Mouse (Mus musculus): ENCODE results near the gene E430018J23Rik.
"Not testable (repeated sequence)": the region's sequence is repeated elsewhere in the genome, so short reads cannot be mapped to it uniquely, and the experiment has no call there.

E430018J23Rik gene

GRCm38 (mm10) chr7:127341861-127342260 lies 51.6 kb downstream of the E430018J23Rik start:
- not testable (repeated sequence) for DNase-seq (ENCODE audit: low spot score)

DNA sequence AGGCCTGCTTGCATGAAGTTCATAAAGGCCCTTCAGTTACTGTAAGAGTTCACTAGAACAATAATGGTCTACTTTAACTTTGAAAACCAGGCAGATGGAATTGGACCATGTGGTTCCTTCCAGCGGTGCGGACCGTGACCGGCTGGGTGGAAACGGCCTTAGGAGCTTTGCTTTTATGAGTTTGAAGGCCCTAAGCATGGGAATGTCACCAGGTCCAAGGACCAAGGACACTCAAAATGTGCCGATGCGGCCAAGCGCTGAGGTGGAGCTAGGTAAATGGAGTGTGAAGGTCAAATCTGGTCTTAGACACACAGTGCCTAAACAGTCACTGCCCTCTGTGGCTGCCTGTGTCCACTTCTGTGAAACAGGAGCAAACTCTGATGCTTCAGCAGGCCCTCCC lies 52.1 kb downstream of the E430018J23Rik start:
- DNase-seq (ENCODE audit: low spot score): no peak
